Comparison of ENCODE assay signal across 14 mouse cellular contexts in genomic region chr2:59896837-59897236, GRCm38 (mm10). TPM values are rescaled to one million over a fixed set of nuclear protein-coding genes. Genes with fewer than 3 reads are reported as not detected.
DNase-seq lines count a peak whose midpoint lies in the region; ATAC-seq and TF ChIP-seq lines count a peak whose summit lies in the region.
"Had no signal": no experiment of that assay in that cellular context is flagged by ENCODE, and none has a peak within 500 bp of the region (broad histone marks: within the 10 kb centered on the region; RNA-seq: fewer than 3 reads in every experiment).

No protein-coding gene starts in this region.

- no peaks in the 10 kb centered on the region for H3K4me1 ChIP-seq in embryonic facial prominence, embryonic 11.5 days (ENCODE audit: control insufficient read depth, insufficient read depth, low read length)
- no peaks in the 10 kb centered on the region for H3K4me1 ChIP-seq in embryonic facial prominence, embryonic 10.5 days
- H3K4me1 ChIP-seq in heart, embryonic 16.5 days (ENCODE audit: control insufficient read depth, insufficient read depth, low read length): peaks cover 6% of the 10 kb centered on the region
- H3K4me1 ChIP-seq in stomach, embryonic 16.5 days (ENCODE audit: control insufficient read depth, insufficient read depth, low read length): peaks cover 10% of the 10 kb centered on the region; the same call in 1 of the 2 replicates
- H3K4me1 ChIP-seq: hindbrain, embryonic 13.5 days; midbrain, embryonic 13.5 days had no signal

- no peaks in the 10 kb centered on the region for H3K9me3 ChIP-seq in embryonic facial prominence, embryonic 11.5 days (replicated peaks; ENCODE audit: control insufficient read depth, low read length)
- H3K9me3 ChIP-seq in embryonic facial prominence, embryonic 10.5 days: no peaks in the 10 kb centered on the region
- H3K9me3 ChIP-seq in heart, embryonic 16.5 days (replicated peaks; ENCODE audit: control insufficient read depth, low read length): no peaks in the 10 kb centered on the region
- H3K9me3 ChIP-seq in stomach, embryonic 16.5 days (replicated peaks; ENCODE audit: control insufficient read depth, low read length): no peaks in the 10 kb centered on the region
- H3K9me3 ChIP-seq: hindbrain, embryonic 13.5 days; lung, embryonic 15.5 days; midbrain, embryonic 13.5 days had no signal

- no peak overlapping the region for H3K4me2 ChIP-seq in embryonic facial prominence, embryonic 11.5 days (ENCODE audit: low read depth, low read length)
- H3K4me2 ChIP-seq in heart, embryonic 16.5 days (ENCODE audit: low read depth, low read length): no peak overlapping the region
- 0 out of 2 replicates have a peak overlapping the region, but pooled peaks have one; percentile 21 for H3K4me2 ChIP-seq in stomach, embryonic 16.5 days (ENCODE audit: low read depth, low read length)
- H3K4me2 ChIP-seq: hindbrain, embryonic 13.5 days; lung, embryonic 15.5 days; midbrain, embryonic 13.5 days had no signal

- no peak overlapping the region for H3K27ac ChIP-seq in embryonic facial prominence, embryonic 11.5 days (replicated peaks; ENCODE audit: low read depth, low read length)
- no peak overlapping the region for H3K27ac ChIP-seq in embryonic facial prominence, embryonic 10.5 days (replicated peaks)
- peak overlapping the region; percentile 72 for H3K27ac ChIP-seq in heart, embryonic 16.5 days (ENCODE audit: low read length)
- peak overlapping the region; percentile 48 for H3K27ac ChIP-seq in stomach, embryonic 16.5 days (ENCODE audit: low read length)
- H3K27ac ChIP-seq in left cerebral cortex, adult 2 months: no peak overlapping the region
- H3K27ac ChIP-seq: lung, embryonic 15.5 days; midbrain, embryonic 13.5 days had no signal

- ATAC-seq in embryonic facial prominence, embryonic 11.5 days (replicated peaks; ENCODE audit: insufficient number of reproducible peaks, low FRiP score, low TSS enrichment, low read depth): no peak; the same call in 1 of the 2 replicates
- no peak for ATAC-seq in heart, embryonic 16.5 days (replicated peaks; ENCODE audit: extremely low read depth, insufficient read depth, low FRiP score)
- ATAC-seq in stomach, embryonic 16.5 days (ENCODE audit: insufficient read depth, low FRiP score): peak; percentile 80; the same call in 1 of the 2 replicates
- ATAC-seq: midbrain, embryonic 13.5 days had no signal

- DNase-seq in embryonic facial prominence, embryonic 11.5 days (ENCODE audit: low spot score): peak; percentile 23
- DNase-seq in embryonic facial prominence, embryonic 10.5 days (ENCODE audit: low spot score): no peak
- no peak for DNase-seq in heart, adult 18-20 months
- DNase-seq in right cerebral cortex, adult 18-20 months: peak; percentile 30
- no peak for DNase-seq in right cerebral cortex, postnatal 25 days
- no peak for DNase-seq in left cerebral cortex, adult 2 months (ENCODE audit: extremely low spot score in 1 of 2, low spot score in 2 of 2)
- DNase-seq: kidney, adult 9 months; spleen, adult 18-20 months; thymus, adult 18-20 months had no signal

- H3K4me3 ChIP-seq in embryonic facial prominence, embryonic 11.5 days (ENCODE audit: low read depth, low read length): no peak overlapping the region
- H3K4me3 ChIP-seq in embryonic facial prominence, embryonic 10.5 days: no peak overlapping the region
- H3K4me3 ChIP-seq in heart, embryonic 16.5 days (ENCODE audit: low read length): no peak overlapping the region
- H3K4me3 ChIP-seq in stomach, embryonic 16.5 days (replicated peaks; ENCODE audit: low read length): no peak overlapping the region
- no peak overlapping the region for H3K4me3 ChIP-seq in left cerebral cortex, adult 2 months
- H3K4me3 ChIP-seq: hindbrain, embryonic 13.5 days; lung, embryonic 15.5 days; midbrain, embryonic 13.5 days had no signal

- no peak overlapping the region for H3K9ac ChIP-seq in embryonic facial prominence, embryonic 11.5 days (replicated peaks; ENCODE audit: low read length)
- H3K9ac ChIP-seq in heart, embryonic 16.5 days (ENCODE audit: low read length): no peak overlapping the region
- no peak overlapping the region for H3K9ac ChIP-seq in stomach, embryonic 16.5 days (ENCODE audit: low read length)
- H3K9ac ChIP-seq: hindbrain, embryonic 13.5 days; lung, embryonic 15.5 days; midbrain, embryonic 13.5 days had no signal

- H3K36me3 ChIP-seq in embryonic facial prominence, embryonic 11.5 days (replicated peaks; ENCODE audit: control insufficient read depth, insufficient read depth, low read depth, low read length): no peaks in the 10 kb centered on the region; the same call in none of the 2 replicates
- peaks cover 77% of the 10 kb centered on the region for H3K36me3 ChIP-seq in embryonic facial prominence, embryonic 10.5 days (replicated peaks)
- H3K36me3 ChIP-seq in heart, embryonic 16.5 days (ENCODE audit: control insufficient read depth, insufficient read depth): peaks cover 24% of the 10 kb centered on the region
- 0 out of 2 replicates have a peak, but pooled peaks cover 12% of the 10 kb centered on the region for H3K36me3 ChIP-seq in stomach, embryonic 16.5 days (ENCODE audit: control insufficient read depth, insufficient read depth, low read length)

- TF ChIP-seq CTCF in left cerebral cortex, adult 2 months (IDR thresholded peaks at IDR 0.05): no peak

- intact Hi-C loops in left cerebral cortex, adult 2 months (cut with DNase I): no loop called here

- WGBS in embryonic facial prominence, embryonic 11.5 days: 70% methylated on average over 8 of the region's 8 CpGs
- WGBS in embryonic facial prominence, embryonic 10.5 days: 74% methylated on average over 8 of the region's 8 CpGs
- WGBS in heart, embryonic 16.5 days: 67% methylated on average over 8 of the region's 8 CpGs
- WGBS in stomach, embryonic 16.5 days: 45% methylated on average over 8 of the region's 8 CpGs

- no peaks in the 10 kb centered on the region for H3K27me3 ChIP-seq in embryonic facial prominence, embryonic 11.5 days (ENCODE audit: control insufficient read depth, insufficient read depth, low read length)
- H3K27me3 ChIP-seq in embryonic facial prominence, embryonic 10.5 days (replicated peaks; ENCODE audit: low read depth, poor library complexity, severe bottlenecking): no peaks in the 10 kb centered on the region
- no peaks in the 10 kb centered on the region for H3K27me3 ChIP-seq in heart, embryonic 16.5 days (ENCODE audit: control insufficient read depth, insufficient read depth, low read length)
- H3K27me3 ChIP-seq in stomach, embryonic 16.5 days (ENCODE audit: control insufficient read depth, insufficient read depth, low read length): no peaks in the 10 kb centered on the region
- H3K27me3 ChIP-seq: hindbrain, embryonic 13.5 days; lung, embryonic 15.5 days; midbrain, embryonic 13.5 days had no signal

RNA-seq across cellular contexts. Expression of gene Wdsub1, which starts 14.4 kb away (rescaled TPM):
- 20.9 and 30.1 TPM in 2 replicates for polyA plus RNA-seq in embryonic facial prominence, embryonic 11.5 days (2014; fragmentation: Nextera tagmentation; extraction: Ambion mirVana)
- 23.7 and 27.7 TPM in 2 replicates for polyA plus RNA-seq in embryonic facial prominence, embryonic 10.5 days (2016; fragmentation: Nextera tagmentation; extraction: Ambion mirVana)
- 44.6 and 47.5 TPM in 2 replicates for polyA plus RNA-seq in heart, embryonic 16.5 days (2015; fragmentation: Nextera tagmentation; extraction: Ambion mirVana)
- total RNA-seq in heart, adult 18-20 months (2021): 10 to 100 TPM; 18.6 to 19.2 TPM
- 34.7 and 34.8 TPM in 2 replicates for polyA plus RNA-seq in stomach, embryonic 16.5 days (2015; fragmentation: Nextera tagmentation; extraction: Ambion mirVana)
- total RNA-seq in left cerebral cortex, adult 2 months (2021): 10 to 100 TPM; 17.1 to 17.7 TPM

Comparison
In these comparisons a context has a peak if more than half of its experiments do, and no peak if none do; other contexts are left out.
1. DNase-seq: peak in embryonic facial prominence, embryonic 11.5 days (single experiment) and right cerebral cortex, adult 18-20 months (single experiment); none in embryonic facial prominence, embryonic 10.5 days (single experiment), heart, adult 18-20 months (0 of 2), right cerebral cortex, postnatal 25 days (single experiment) and left cerebral cortex, adult 2 months (0 of 2).
2. H3K27ac ChIP-seq: peak in heart, embryonic 16.5 days (single experiment) and stomach, embryonic 16.5 days (single experiment); none in embryonic facial prominence, embryonic 11.5 days (single experiment), embryonic facial prominence, embryonic 10.5 days (single experiment) and left cerebral cortex, adult 2 months (single experiment).